Mouse (Mus musculus): ENCODE results near the gene Cdx2.

- TF ChIP-seq POLR2A (IDR thresholded peaks at IDR 0.05; ENCODE audit: insufficient read depth, low read depth, low read length) (no peak), CTCF (IDR thresholded peaks at IDR 0.05) (no peak)
Measured at GRCm38 (mm10) chr5:147302141-147302540, 4.9 kb downstream of the Cdx2 start.

All from heart, adult 2 months (tissue).